Mouse (Mus musculus): ENCODE measurements around the gene Slc25a45. TPM values are rescaled to one million over a fixed set of nuclear protein-coding genes. Genes with fewer than 3 reads are reported as not detected.

Slc25a45 gene
- polyA plus RNA-seq, 1 experiment from 2014 or later: 7.7 TPM

DNA sequence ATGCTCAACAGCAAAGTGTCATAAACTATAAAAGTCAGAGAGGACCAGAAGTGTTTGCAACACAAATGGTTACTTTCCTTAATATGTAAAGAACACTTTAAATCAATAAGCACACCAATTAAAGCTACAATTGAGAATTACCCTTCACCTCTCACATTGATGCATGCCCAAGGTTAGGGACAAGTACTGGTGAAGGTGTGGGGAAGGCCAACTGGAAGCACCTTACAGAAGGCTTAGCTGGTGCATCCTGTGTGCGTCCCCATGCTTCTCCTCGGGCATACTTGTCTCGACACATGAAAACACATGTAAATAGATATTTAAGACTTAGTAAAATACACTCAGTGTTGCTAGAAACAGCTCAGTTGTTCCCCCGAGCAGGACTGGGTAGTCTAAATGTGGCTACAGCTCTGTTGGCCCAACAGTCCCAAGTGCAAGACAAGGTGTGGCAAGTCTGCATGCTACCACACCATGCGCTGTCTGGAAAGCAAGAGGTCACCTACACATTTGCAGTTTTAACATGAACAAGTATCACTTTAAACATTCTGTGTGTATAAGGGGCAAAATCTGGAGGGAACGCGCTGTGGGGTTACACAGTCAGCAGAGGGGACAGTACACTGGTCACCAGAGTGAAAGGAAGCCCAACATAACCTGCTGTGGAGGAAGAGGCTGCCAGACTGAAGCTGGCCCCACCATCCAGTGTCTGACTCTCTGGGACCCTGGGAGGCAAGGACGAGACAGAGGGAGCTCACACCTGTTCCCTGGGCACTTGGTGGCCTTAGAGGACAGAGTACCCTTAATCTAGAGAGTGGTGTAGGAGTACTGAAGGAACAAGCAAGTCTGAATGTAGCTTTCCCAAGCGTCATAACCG lies 42.3 kb upstream of the Slc25a45 start:
- Histone ChIP-seq H3K4me1 (peaks cover 29% of the 10 kb centered on the region), H3K9ac (no peak overlapping the region)
- 82% methylated on average over 10 of the region's 10 CpGs for WGBS (ENCODE audit: insufficient replicate concordance)

DNA sequence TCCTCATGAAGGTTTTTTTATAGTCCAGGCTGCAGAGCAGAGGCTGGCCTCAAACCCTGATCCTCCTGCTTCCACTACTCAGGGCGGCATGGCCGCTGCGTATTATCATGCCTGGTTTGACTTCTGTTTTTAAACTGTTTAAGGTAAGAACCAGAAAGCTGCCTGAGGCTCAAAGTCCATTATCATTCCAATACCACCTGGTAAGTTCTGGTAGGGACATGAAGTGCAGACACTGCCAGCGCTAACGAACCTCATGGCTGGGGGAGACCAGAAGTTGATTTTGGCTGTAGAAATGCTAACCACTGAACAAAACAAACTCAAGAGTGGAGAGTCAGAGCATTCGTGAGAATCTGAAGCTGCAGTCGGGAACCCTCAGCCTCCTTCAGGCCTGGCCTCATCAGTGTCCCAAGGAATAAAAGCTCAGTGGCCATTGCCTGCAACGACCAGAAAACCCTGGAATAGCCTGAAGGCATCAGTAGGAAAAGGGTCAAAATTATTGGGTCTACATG lies 41.6 kb upstream of the Slc25a45 start:
- peaks cover 34% of the 10 kb centered on the region for H3K4me1 ChIP-seq

More for the DNA sequence above, 42.3 kb upstream of the Slc25a45 start:
- Histone ChIP-seq H3K27me3 (replicated peaks) (no peaks in the 10 kb centered on the region), H3K36me3 (no peaks in the 10 kb centered on the region), H3K27ac (no peak overlapping the region), H3K4me2 (no peak overlapping the region), H3K9me3 (replicated peaks) (no peaks in the 10 kb centered on the region), H3K4me3 (no peak overlapping the region)
- no peak for ATAC-seq

DNA sequence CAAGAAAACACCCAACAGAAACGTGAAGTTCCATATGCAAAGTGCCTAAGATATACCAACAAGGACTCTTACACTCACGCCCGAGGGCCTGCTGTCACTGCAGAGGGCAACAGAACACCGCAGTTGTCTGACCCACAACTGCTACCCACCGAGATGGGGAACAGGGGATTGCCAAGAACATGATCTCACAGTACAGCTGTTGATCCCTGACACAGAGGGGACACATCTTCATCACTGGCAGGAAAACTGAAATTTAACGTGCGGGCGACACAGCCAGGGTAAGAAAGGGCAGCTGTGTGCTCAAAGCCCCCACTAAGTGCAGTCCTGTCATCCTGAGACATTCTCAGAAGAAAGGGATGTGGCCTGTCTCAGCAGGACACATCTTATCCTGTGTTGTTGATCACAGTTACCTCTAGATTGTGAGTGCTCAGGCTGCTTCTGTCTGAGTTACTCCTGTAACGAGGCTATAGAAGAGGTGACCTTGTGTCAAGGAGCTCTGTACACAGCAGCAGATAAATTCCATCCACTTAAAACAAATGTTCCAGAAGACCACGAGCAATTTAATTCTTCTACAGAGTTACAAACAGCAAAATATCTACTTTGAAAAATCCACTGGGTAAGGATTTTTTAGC lies 40.6 kb upstream of the Slc25a45 start:
- no peak overlapping the region for H3K4me3 ChIP-seq
- H3K36me3 ChIP-seq: no peaks in the 10 kb centered on the region
- H3K9me3 ChIP-seq (replicated peaks): no peaks in the 10 kb centered on the region
- 70% methylated on average over 10 of the region's 10 CpGs for WGBS (ENCODE audit: insufficient replicate concordance)
- no peak overlapping the region for H3K27ac ChIP-seq
- no peak overlapping the region for H3K4me2 ChIP-seq
- no peak overlapping the region for H3K9ac ChIP-seq
- no peak for ATAC-seq
- peaks cover 38% of the 10 kb centered on the region for H3K4me1 ChIP-seq
- no peaks in the 10 kb centered on the region for H3K27me3 ChIP-seq (replicated peaks)

More for the DNA sequence above, 41.6 kb upstream of the Slc25a45 start:
- Histone ChIP-seq H3K27ac (no peak overlapping the region), H3K4me3 (no peak overlapping the region), H3K4me2 (no peak overlapping the region), H3K36me3 (no peaks in the 10 kb centered on the region), H3K27me3 (replicated peaks) (no peaks in the 10 kb centered on the region), H3K9me3 (replicated peaks) (no peaks in the 10 kb centered on the region), H3K9ac (no peak overlapping the region)
- WGBS (ENCODE audit: insufficient replicate concordance): 69% methylated on average over 8 of the region's 8 CpGs
- ATAC-seq: no peak

DNA sequence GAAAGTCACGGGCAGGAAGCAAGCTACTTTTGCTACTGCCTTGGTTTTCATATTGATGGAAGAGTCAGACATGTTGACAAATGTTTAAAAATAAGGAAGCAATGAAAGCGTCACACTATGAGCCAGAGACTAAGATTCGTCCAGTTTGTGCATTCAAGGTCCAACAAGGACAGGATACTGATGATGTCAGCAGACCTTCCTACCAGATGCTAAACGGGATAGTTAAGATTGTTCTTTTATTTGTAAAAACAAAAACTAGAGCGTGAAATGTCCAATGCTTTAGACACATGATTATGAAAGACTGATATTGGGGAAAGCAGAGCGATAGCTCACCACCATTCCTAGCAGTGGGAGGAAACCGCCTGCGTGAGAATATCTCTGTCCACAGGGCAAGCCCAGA lies 40.0 kb upstream of the Slc25a45 start:
- WGBS (ENCODE audit: insufficient replicate concordance): 61% methylated on average over 8 of the region's 8 CpGs
- no peaks in the 10 kb centered on the region for H3K9me3 ChIP-seq (replicated peaks)

DNA sequence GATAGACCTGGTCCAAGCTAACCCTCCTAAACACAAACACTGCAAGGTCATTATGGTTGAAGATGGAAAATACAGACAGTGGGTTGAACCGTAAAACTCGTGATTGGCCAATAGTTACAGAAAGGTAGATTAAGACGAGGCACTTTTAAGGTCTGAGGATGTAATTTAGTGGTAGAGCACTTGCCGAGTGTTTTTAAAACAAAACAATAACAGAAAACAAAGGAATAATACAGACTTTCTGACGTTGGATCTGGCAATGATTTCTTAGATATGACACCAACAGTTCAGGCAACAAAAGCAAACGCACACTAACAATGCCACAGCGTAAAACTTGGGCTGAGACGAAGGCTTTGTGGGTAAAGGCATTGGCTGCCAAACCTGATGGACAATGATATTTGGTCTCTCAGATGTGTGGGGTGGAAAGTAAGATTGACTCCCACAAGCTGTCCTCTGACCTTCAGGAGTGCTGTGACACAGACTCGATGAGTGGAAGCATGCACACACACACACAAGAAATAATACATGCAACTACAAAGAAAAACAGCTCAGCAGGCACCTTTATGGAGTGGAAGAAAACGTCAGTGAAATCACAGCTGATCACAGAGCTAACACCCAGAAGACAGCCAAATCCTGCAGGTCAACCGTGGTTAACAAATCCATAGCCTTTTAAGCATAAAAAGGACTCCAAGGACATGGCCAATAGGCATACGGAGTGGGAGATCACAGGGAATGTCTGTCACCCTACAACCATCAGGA lies 39.3 kb upstream of the Slc25a45 start:
- WGBS (ENCODE audit: insufficient replicate concordance): 71% methylated on average over 12 of the region's 12 CpGs
- Histone ChIP-seq H3K9ac (no peak overlapping the region), H3K4me1 (peaks cover 50% of the 10 kb centered on the region), H3K4me2 (no peak overlapping the region), H3K27me3 (replicated peaks) (no peaks in the 10 kb centered on the region), H3K4me3 (no peak overlapping the region), H3K27ac (no peak overlapping the region), H3K9me3 (replicated peaks) (no peaks in the 10 kb centered on the region), H3K36me3 (no peaks in the 10 kb centered on the region)
- no peak for ATAC-seq

More for the DNA sequence above, 40.0 kb upstream of the Slc25a45 start:
- Histone ChIP-seq H3K4me1 (peaks cover 43% of the 10 kb centered on the region), H3K9ac (no peak overlapping the region), H3K27me3 (replicated peaks) (no peaks in the 10 kb centered on the region), H3K4me3 (no peak overlapping the region), H3K27ac (no peak overlapping the region), H3K4me2 (no peak overlapping the region), H3K36me3 (no peaks in the 10 kb centered on the region)
- ATAC-seq: no peak

DNA sequence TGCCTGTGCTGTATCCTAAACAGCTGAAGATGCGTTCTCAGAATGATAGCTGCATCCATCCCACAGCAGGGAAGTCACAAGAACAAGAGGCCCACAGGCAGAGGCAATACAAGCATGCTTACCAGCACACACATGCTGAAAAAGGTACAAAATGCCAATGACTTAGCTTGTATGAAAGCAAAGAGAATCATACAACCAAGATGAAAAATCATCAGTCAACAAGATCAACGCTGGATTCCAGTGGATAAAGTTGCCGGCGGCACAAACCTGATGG lies 38.8 kb upstream of the Slc25a45 start:
- Histone ChIP-seq H3K9me3 (replicated peaks) (no peaks in the 10 kb centered on the region), H3K36me3 (no peaks in the 10 kb centered on the region), H3K9ac (no peak overlapping the region), H3K4me3 (no peak overlapping the region), H3K4me1 (peaks cover 55% of the 10 kb centered on the region), H3K27me3 (replicated peaks) (no peaks in the 10 kb centered on the region), H3K4me2 (no peak overlapping the region), H3K27ac (no peak overlapping the region)
- WGBS (ENCODE audit: insufficient replicate concordance): 81% methylated on average over 4 of the region's 4 CpGs
- ATAC-seq: no peak

DNA sequence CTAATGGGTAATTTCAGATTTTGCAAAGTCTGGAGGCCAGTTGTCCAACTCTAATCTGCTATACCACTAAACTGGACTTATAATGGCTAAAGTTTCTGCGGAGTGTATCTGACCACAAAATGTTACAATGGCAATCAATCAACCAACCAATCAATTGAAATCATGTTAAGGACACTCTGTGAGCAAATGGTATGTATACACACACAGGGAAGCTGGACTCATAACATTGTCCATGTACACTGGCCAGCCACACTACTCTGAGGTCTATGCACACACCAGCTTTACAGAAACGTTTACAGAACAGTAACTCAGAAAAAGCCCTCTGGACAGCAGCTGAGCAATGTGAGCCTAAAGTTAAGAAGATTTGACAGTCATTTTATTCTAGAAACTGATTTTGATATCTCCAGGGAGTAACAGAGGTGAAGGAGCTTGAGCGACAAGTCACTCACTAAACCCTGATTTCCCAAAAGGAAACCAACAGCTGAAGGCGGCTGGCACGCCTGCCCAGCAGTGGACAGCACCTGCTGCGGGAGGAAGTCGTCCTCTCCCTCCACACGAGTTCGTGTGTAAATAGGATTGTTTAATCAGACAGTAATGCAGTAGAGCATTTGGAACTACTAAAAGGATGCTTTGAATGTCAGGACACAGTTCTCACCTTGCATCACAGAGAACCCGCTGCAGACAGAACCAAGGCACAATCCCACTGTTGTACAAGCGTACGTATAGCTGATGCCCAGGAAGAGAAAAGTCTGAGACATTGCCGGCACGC lies 38.1 kb upstream of the Slc25a45 start:
- Histone ChIP-seq H3K4me2 (no peak overlapping the region), H3K9me3 (replicated peaks) (no peaks in the 10 kb centered on the region), H3K27me3 (replicated peaks) (no peaks in the 10 kb centered on the region), H3K9ac (no peak overlapping the region), H3K4me3 (no peak overlapping the region), H3K36me3 (no peaks in the 10 kb centered on the region), H3K27ac (no peak overlapping the region), H3K4me1 (peaks cover 58% of the 10 kb centered on the region)
- WGBS (ENCODE audit: insufficient replicate concordance): 69% methylated on average over 14 of the region's 14 CpGs
- ATAC-seq: no peak

DNA sequence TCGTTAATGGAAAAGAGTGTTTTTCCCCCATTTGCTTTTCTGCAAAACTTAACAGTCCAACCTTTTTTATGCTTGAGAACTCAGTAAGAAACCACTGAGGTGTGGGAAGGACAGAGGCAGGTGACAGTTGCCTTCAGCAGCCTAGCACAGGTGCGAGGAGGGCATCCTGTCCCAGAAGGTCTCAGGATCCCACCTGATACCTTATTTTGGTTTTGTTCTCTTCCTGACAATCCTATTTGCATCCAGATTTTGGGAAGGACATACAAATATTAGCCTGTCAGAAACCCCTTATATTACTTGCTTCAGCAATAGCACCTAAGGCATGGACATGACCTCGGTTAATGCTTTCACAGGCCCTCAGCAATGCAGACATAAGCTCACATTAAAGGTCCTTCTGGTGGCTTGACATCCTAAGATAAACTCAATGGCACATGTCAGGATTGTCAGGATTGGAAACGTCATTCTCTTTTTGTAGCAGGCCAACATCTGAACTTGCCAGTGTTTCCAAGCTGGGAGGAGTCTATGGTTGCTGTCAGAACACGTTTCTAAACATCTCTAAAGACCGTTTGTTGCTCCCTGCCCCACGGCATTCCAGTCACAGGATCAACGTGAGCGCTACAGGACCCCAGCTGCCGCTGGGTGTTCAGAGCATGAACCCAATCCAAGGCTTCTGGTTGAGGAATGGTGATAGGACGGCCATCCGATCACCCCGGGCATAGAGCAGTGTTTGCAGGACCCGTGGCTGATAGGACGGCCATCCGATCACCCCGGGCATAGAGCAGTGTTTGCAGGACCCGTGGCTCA lies 37.3 kb upstream of the Slc25a45 start:
- Histone ChIP-seq H3K4me3 (no peak overlapping the region), H3K9ac (no peak overlapping the region), H3K27ac (peak overlapping the region; percentile 98), H3K27me3 (replicated peaks) (no peaks in the 10 kb centered on the region), H3K9me3 (replicated peaks) (no peaks in the 10 kb centered on the region), H3K4me2 (peak overlapping the region; percentile 79; the same call in 1 of the 2 replicates), H3K4me1 (peaks cover 66% of the 10 kb centered on the region), H3K36me3 (no peaks in the 10 kb centered on the region)
- 76% methylated on average over 18 of the region's 18 CpGs for WGBS (ENCODE audit: insufficient replicate concordance)
- no peak for ATAC-seq

DNA sequence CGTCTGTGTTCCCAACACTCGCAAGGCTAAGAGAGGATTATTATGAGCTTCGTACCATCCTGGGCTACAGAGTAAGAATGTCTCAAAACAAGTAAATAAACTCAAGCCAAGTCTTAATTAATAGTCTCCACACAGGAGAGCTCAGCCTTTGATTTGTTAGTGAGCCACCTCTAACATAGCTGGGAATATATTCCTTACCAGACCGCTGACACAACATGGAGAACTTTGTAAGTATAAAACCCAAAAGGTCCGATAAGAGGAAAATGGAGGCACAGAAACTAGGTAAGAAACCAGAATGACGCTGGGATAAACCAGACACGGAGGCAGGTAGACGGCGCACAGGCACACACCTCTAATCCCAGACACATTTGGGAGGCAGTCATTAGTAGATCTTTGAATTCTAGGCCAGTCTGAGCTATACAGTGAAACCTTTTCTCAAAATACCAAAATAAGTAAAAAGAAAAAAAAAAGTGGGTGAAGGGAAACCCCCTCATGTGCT lies 36.7 kb upstream of the Slc25a45 start:
- no peak overlapping the region for H3K9ac ChIP-seq
- H3K27ac ChIP-seq: peak overlapping the region; percentile 98
- WGBS (ENCODE audit: insufficient replicate concordance): 83% methylated on average over 9 of the region's 9 CpGs
- H3K4me2 ChIP-seq: peak overlapping the region; percentile 79
- H3K9me3 ChIP-seq (replicated peaks): no peaks in the 10 kb centered on the region
- no peak for ATAC-seq
- H3K4me3 ChIP-seq: peak overlapping the region; percentile 16
- peaks cover 62% of the 10 kb centered on the region for H3K4me1 ChIP-seq
- H3K27me3 ChIP-seq (replicated peaks): no peaks in the 10 kb centered on the region
- no peaks in the 10 kb centered on the region for H3K36me3 ChIP-seq

DNA sequence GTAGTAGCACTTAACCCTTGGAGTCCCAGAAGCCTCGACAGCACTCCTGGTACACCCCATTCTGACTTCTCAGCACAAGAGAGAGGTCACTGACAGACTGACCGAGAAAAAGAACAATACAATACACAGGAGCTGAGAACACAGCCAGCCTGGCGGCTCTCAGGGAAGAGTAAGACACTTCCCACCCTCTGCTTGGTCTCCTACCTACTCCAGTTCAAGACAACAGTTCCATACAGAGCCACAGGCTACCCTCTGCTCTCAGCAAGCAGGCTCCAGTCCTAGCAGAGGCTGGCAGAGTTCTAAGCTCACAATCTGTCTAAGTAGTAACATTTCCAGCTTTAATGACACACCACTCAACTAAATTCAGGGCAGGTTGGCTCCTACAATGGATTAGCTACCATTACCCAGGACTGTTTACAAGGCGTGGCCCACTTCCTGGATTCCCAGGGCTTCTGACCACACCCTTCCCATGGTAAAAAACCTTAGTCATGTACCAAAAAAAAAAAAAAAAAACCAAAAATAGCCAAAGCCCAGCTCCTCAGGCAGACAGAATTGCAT lies 36.1 kb upstream of the Slc25a45 start:
- Histone ChIP-seq H3K9me3 (replicated peaks) (no peaks in the 10 kb centered on the region), H3K4me3 (peak overlapping the region; percentile 57), H3K9ac (peak overlapping the region; percentile 37), H3K27me3 (replicated peaks) (no peaks in the 10 kb centered on the region), H3K4me1 (peaks cover 67% of the 10 kb centered on the region), H3K36me3 (no peaks in the 10 kb centered on the region), H3K4me2 (peak overlapping the region; percentile 79), H3K27ac (peak overlapping the region; percentile 98)
- 37% methylated on average over 4 of the region's 4 CpGs for WGBS (ENCODE audit: insufficient replicate concordance)
- peak; percentile 30; the same call in 1 of the 2 replicates for ATAC-seq

Data from liver, embryonic 12.5 days (tissue).